Mouse (Mus musculus) heart, postnatal 25 days (tissue): ENCODE measurements around the gene Pkd1l1. TPM values are rescaled to one million over a fixed set of nuclear protein-coding genes. Genes with fewer than 3 reads are reported as not detected.

ENCODE experiments used
- DNase-seq: peaks from one replicate; pipeline ENCODE4 v3.0.0; 2022; ENCODE audit warnings: low spot score
- intact Hi-C: fragments of 180-260 bp; cut with DNase I; formaldehyde crosslinking; loops from one replicate; pipeline ENCODE4 v1.15.1; 2025
- total RNA-seq, 2 experiments: library from RNA; stranded (reverse); gene quantifications; 2 replicates each; pipeline ENCODE4 v1.2.3; 2021

The Pkd1l1 gene
- total RNA-seq, 2 experiments from 2014 or later = not detected

GRCm38 (mm10) chr11:8948871-8949270 lies 24.2 kb downstream of the Pkd1l1 start:
- DNase-seq = no peak
- intact Hi-C loops = no loop called here

DNA sequence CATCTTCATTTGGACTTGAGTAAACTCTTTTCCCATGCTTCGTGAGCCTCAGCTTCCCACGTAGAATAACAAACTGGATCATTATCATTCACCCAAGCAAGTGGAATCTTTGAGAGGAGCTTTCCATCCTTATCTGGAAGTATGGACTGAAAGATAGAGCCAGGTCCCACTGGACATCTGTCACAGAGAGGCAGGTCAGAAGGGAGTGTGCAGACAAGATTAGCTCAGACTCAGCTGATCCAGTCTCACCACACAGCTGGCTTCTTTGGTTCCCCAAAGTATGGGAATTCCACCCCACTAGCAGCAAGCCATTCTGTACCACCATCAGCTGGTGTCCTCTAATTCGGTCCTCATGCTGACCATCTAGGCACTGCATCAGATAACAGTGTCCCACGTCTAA lies 29.0 kb downstream of the Pkd1l1 start:
- DNase-seq = no peak
- intact Hi-C loops = no loop called here

DNA sequence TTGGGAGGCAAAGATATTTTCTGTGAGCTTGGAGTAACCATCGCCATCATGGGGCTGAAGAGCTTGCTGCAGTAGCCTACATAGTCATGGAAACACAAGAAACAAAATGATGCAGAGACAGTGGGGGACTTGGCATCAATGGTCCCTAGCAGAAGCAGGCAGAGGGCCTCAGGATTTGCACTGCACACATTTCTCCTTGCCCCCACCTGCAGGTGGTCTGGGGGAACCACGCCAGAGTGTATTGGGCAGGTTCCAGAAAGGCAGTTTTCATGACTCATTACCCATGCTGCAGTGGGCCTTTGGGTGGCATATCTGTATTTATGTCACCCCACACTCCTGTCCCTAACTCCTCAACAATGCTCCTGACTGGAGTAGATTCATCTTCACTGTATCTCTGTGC lies 30.6 kb downstream of the Pkd1l1 start:
- no peak for DNase-seq
- intact Hi-C loops = no loop called here

DNA sequence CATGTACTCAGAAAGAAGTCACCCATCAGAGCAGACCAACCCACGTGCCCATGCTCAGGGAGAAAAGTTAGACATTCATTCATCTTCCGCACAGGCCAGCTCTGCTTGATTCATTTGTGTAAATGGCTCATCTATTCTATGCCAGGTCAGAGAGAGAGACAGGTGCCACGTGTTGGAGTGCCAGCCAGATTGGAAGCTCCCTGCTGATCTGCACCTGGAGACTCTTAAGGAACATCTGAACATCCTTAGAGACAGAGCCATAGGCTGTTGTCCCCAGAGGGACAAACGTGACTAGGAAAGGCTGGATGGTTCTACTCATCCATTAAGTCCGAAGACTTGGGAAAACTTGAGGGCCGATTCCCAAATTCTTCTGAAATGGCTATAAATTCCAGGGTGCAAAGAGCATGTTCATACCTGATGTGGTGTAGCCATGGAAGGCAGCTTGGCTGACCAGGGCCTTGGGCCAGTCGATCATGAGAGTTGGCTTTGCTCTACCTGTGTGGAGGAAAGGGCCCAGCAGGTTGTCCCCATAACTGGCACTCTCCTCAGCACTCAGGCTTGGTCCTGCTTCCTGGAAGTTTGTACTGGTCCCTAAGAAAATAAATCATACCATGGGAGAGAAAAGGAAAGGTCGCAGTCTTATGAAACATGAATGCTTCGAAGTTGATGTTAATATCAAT lies 36.5 kb downstream of the Pkd1l1 start:
- intact Hi-C loops = no loop called here
- no peak for DNase-seq

DNA sequence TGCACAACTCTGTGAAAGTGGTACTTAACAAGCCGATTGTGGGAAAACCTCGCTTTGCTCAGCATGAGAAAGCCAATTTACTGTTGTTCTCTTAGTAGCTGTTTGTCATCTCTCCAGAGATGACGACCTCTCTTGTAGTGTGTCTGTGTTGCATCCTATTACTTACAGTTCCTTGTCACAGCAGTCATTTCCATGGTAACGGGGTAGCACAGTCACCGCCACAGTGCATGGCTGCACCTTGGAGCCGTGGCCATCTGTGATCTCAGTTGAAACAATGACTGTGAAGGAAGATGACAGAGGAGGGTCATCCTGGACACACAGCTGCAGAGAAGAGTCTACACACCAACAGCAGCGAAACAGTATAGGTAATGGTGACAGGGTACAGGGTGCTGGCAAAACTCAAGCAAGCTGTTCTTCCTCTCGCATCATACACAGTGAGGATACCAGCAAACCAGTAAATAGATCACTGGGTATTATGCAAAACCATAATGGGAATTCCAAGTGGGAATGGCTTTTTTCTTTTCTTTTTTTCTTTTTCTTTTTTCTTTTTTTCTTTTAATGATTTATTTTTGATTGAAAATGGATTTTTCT lies 56.9 kb downstream of the Pkd1l1 start:
- DNase-seq = no peak
- intact Hi-C loops = no loop called here

DNA sequence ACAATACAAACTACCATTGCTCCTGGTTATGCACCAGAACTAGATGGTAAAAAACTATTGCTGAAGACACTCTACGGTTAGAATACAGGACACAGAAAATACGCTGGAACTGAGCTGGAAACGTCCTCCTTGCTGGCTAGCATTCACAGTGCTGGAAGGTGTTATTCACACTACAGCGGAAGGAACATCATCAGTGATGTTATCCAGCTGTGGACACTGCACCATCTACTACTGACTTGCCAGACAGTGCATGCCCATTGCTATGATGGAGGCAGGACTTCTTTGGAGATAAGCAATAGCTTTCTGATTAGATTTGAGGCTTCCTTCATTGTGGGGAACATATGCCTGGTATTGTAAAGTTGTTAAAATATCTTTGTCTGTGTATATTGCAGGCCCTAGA lies 90.3 kb downstream of the Pkd1l1 start:
- intact Hi-C loops = no loop called here
- DNase-seq = no peak

DNA sequence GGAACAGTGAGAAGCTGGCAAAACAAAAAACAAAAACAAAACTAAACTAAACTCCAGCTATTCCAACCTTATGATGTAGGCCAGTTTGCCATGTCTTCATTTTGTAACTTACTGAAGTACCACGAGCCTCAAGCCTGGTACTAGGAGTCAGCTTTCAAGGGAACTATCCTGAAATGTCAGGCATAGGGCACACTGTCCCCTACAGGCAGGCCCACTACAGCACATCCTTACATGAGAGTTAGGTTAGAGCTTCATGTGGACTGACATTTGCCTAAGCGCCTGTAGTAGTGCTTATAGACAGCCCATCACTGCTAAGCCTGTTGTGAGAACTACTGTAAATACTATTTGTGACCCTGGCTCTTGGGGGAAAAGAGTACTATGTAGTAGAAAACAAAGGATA lies 91.5 kb downstream of the Pkd1l1 start:
- DNase-seq = no peak
- intact Hi-C loops = no loop called here

GRCm38 (mm10) chr11:8870115-8870514 lies 103.0 kb downstream of the Pkd1l1 start:
- intact Hi-C loops = no loop called here

DNA sequence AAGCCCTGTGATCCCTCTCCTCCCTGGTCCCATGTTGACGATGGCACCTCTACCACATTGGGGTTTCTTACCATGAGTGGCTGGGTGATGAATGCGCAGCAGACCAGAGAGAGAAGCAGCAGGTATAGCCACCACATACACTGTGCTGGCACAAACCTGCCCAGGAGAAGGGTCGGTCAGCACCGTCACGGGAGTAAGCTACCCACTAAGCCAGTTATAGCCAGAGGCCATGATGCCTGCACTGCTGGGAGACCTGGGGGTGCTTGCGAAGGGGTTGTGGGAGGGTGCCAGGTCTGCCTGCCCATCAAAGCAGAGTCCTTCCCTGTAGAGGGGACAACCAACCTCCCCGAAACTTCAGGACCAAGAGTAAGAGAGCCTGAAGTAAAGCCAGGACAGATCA lies 107.0 kb downstream of the Pkd1l1 start:
- intact Hi-C loops = no loop called here
- no peak for DNase-seq

More at GRCm38 (mm10) chr11:8870115-8870514, 103.0 kb downstream of the Pkd1l1 start:
- DNase-seq = no peak

- intact Hi-C loops = no loop called here
These were observed 109.0 kb downstream of the Pkd1l1 start for GRCm38 (mm10) chr11:8863955-8864675.

DNA sequence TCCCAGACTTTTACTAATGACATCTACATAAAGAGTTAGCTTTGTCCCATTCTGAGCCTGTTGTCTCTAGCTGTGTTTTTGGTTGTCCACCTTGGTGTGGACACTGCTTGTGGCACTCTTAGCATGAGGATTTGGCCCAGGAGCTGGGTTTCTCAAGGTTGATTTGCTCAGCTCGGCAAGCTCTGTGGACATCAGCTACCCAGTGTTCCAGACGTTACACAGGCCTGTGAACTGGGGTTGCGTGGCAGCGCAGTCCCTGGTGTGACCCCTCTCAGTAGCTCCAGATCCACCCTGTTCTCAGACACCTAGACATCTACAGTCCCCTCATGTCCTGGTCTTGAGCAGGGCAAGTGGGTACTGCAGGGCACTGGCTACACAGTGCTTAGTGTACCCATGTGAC lies 110.6 kb downstream of the Pkd1l1 start:
- intact Hi-C loops = no loop called here
- DNase-seq = no peak

More at GRCm38 (mm10) chr11:8863955-8864675, 109.0 kb downstream of the Pkd1l1 start:
- DNase-seq = no peak

DNA sequence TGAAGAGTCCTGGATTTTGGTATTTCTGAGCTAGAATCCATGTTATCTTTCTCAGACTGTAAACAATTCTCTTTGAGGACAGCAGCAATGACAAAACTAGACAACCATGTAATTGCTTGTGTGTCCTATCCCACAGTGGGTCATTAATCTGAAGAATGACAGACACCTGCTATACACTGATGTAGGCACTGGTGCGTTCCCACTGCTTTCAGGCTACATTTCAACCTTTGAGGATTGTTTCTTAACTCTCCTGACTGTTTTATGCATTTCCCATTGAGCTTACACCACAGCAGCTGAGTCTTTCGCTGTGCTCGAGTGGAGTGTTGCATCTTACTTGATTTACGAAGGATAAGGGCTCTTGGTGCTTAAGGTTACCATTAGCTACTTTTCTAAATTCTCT lies 111.1 kb downstream of the Pkd1l1 start:
- intact Hi-C loops = loop anchor here (2.0 kb wide), 1 partner anchor 437 kb away; no protein-coding TSS in a partner anchor
- no peak for DNase-seq

- intact Hi-C loops = loop anchor here (2.0 kb wide), 1 partner anchor 436 kb away; no protein-coding TSS in a partner anchor
These were observed 112.2 kb downstream of the Pkd1l1 start for GRCm38 (mm10) chr11:8860878-8861277.

GRCm38 (mm10) chr11:8859868-8860267 lies 113.2 kb downstream of the Pkd1l1 start:
- intact Hi-C loops = loop anchor here (1.0 to 2.0 kb wide), 2 partner anchors 325 to 435 kb away; no protein-coding TSS in a partner anchor
- DNase-seq = peak; percentile 24

More at GRCm38 (mm10) chr11:8860878-8861277, 112.2 kb downstream of the Pkd1l1 start:
- DNase-seq = no peak

GRCm38 (mm10) chr11:8859041-8859440 lies 114.0 kb downstream of the Pkd1l1 start:
- intact Hi-C loops = loop anchor here (1.0 kb wide), 1 partner anchor 324 kb away; no protein-coding TSS in a partner anchor
- DNase-seq = no peak

- DNase-seq = no peak
- intact Hi-C loops = no loop called here
These were observed 116.9 kb downstream of the Pkd1l1 start for GRCm38 (mm10) chr11:8856125-8856524.

DNA sequence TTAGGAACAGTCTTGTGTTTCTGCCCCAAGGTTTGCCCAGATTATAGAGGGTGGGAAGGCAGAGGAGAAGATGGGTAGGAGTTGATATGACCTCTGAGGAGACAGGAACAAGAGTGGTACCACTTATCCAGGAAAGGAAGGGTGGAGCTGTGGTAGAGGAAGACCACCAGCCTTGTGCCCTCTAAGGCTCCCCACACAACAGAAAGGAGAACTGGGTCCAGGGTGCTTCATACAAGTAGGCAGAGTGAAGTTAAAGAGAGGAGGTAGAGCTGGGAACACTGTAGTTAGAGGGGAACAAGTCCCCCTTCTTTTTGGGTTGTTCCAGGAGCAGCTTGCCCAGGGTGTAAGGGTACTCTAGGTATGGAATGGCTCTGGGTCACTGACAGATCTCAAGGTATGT lies 125.0 kb downstream of the Pkd1l1 start:
- intact Hi-C loops = no loop called here

DNA sequence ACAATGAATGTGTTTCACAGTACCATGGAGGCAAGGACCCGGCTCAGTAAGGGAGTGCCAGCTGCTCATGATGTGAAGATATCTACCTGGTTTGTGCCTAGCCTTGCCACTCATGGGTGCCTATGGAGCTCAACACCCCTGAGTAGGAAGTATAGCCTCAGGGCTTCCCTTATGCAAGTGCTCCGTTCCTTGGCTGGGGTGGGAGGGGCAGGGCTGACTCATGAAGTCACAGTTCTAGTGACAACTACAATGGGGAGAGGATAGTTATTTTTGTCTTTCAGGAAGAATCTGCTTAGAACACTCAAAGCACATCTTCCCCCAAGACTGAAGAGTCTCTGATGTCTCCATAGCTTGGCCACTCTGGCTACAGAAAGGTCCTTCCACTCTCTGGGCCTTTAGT lies 125.4 kb downstream of the Pkd1l1 start:
- intact Hi-C loops = no loop called here
- no peak for DNase-seq

More for the DNA sequence above, 125.0 kb downstream of the Pkd1l1 start:
- DNase-seq = no peak

DNA sequence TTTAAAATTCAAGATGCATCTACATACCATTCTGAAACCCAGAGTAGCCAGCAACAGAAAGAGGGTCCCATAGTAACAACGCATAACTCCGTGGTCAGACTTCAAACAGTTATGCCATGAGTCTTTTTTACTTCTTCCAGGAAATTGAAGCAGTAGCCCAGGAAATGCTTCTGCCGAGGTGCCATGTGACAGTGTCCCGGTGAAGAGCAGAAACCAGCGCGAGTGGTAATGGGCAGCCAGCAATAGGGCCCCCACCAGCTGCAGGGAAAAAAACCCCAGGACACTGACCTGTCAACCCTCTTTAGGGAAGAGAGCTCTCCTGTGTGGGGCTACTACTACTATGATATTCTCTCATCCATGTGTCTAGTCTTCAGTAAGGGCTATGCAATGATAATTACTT lies 136.9 kb downstream of the Pkd1l1 start:
- intact Hi-C loops = no loop called here

DNA sequence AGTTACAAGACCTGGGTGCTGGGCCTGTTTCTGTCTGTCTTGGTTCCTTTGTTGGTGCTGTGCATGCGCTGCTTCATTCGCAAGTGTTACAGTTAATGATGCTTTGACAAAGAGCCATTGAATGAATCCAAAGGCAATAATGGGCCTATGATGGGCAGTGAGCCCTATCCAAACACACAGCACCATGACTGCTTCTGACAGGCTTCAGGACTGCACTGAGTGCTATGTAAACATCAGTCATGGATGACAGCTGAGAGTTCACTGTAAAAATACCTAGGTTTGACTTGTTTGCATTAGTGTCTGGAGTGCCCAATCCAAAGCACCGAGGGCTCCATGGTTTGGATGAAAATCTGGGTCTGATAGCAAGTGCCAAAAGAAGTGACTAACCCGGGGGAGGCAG lies 138.9 kb downstream of the Pkd1l1 start:
- DNase-seq = no peak
- intact Hi-C loops = no loop called here

More for the DNA sequence above, 136.9 kb downstream of the Pkd1l1 start:
- DNase-seq = no peak

DNA sequence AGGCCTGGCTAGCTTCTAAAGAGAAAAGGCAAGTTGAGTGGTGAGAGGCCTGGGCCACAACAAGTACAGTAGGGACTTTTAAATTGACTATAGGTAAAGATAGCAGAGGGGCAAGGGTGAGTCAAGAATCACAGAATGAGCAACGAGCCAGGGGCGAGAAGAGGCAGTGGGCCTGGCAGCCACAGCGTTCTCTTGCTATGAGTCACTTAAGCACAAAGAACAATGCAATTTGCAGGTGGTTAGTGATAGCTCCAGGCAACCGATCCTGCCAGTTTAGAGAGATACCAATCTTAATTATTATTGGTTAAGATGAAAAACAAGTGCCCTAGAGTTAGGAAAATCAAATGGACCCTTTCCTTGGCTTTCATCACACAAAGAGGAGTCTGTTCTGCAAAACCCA lies 142.5 kb downstream of the Pkd1l1 start:
- intact Hi-C loops = no loop called here

More for the DNA sequence above, 142.5 kb downstream of the Pkd1l1 start:
- DNase-seq = no peak
